Mouse (Mus musculus) hindbrain, embryonic 14.5 days (tissue): Measurements from ENCODE around the gene Vps8. TPM values are rescaled to one million over a fixed set of nuclear protein-coding genes. Genes with fewer than 3 reads are reported as not detected.

ENCODE experiments used
- ATAC-seq: fragments of 200-750 bp; cut with Nextera tagmentation; 2 replicates; pipeline ENCODE4 v1.8.0; 2017; ENCODE audit warnings: moderate number of reproducible peaks, mild to moderate bottlenecking, moderate TSS enrichment, moderate library complexity; ENCODE audit not compliant: low FRiP score
- DNase-seq: peaks from one replicate; pipeline ENCODE4 v3.0.0-alpha.2; 2015; ENCODE audit warnings: low spot score
- H3K27ac ChIP-seq: fragments of 300-500 bp; sonication (generic); 2 replicates; pipeline ENCODE4 v1.5.1; 2014; ENCODE audit warnings: mild to moderate bottlenecking, moderate library complexity
- H3K27me3 ChIP-seq: fragments of 300-500 bp; sonication (generic); 2 replicates; pipeline ENCODE4 v1.6.1; 2014; ENCODE audit warnings: mild to moderate bottlenecking, low read length, mixed read lengths; ENCODE audit not compliant: control insufficient read depth, insufficient read depth
- H3K36me3 ChIP-seq: fragments of 300-500 bp; sonication (generic); replicated peaks from 2 replicates; pipeline ENCODE4 v1.6.1; 2014; ENCODE audit not compliant: control insufficient read depth, insufficient read depth
- H3K4me1 ChIP-seq: fragments of 300-500 bp; sonication (generic); replicated peaks from 2 replicates; pipeline ENCODE4 v1.6.1; 2014; ENCODE audit warnings: antibody characterized with exemption, low read length, mixed read lengths; ENCODE audit not compliant: control insufficient read depth, insufficient read depth
- H3K4me2 ChIP-seq: fragments of 300-500 bp; sonication (generic); replicated peaks from 2 replicates; pipeline ENCODE4 v1.6.1; 2014; ENCODE audit warnings: mild to moderate bottlenecking, moderate library complexity
- H3K4me3 ChIP-seq: fragments of 300-500 bp; sonication (generic); replicated peaks from 2 replicates; pipeline ENCODE4 v1.5.1; 2014; ENCODE audit warnings: mild to moderate bottlenecking, low read length
- H3K9ac ChIP-seq: fragments of 300-500 bp; sonication (generic); 2 replicates; pipeline ENCODE4 v1.6.1; 2014
- H3K9me3 ChIP-seq: fragments of 300-500 bp; sonication (generic); 2 replicates; pipeline ENCODE4 v1.6.1; 2016; ENCODE audit warnings: low read length; ENCODE audit not compliant: control insufficient read depth
- WGBS: fragments of 180-500 bp; shearing (Covaris S2); extraction: QIAGEN DNeasy Blood & Tissue Kit; methylation state at CpG from one replicate; pipeline ENCODE4 v1.1.7; 2014; 5-methylcytosine and 5-hydroxymethylcytosine counted together
- polyA plus RNA-seq: library from polyadenylated mRNA; unstranded; fragments of >200 nt; fragmentation: Nextera tagmentation; extraction: Ambion mirVana; gene quantifications from 2 replicates; pipeline ENCODE4 v1.2.1, GENCODE M21; 2014

The Vps8 gene
- polyA plus RNA-seq, 1 experiment from 2014 or later: 37.0 TPM

DNA sequence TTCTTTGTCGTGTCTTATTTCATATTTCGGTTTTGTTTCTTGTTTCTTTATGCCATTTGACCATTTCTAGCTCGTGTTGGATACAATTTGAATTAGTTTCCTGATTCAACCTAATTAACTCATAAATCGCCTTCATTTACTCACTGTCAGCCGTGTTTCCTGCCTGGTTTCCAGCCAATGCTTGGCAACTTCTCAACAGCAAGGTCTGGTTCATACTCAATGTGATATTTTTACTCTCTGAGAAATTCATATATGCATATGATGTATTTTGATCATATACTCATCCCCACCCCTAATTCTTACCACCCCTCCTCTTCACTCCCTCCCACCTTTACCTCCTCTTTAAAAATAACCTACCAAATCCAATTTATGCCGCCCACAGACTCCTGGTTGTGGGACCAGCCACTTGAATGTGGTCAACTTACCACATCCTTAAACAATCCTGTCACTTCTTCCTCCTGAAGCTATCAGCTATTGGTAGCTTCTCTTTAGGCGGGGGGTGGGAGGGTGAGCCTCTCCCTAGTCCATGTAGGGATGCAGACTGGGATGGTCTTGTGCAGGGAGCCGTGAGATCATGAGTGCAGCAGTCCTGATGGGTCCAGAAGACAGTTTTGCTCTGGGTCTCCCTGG lies 184.2 kb downstream of the Vps8 start:
- no peak for DNase-seq
- Histone ChIP-seq H3K27ac (no peak overlapping the region; the same call in 1 of the 2 replicates), H3K9me3 (no peaks in the 10 kb centered on the region), H3K4me2 (no peak overlapping the region), H3K27me3 (no peaks in the 10 kb centered on the region), H3K4me3 (no peak overlapping the region), H3K4me1 (peaks cover 7% of the 10 kb centered on the region; the same call in 1 of the 2 replicates), H3K9ac (no peak overlapping the region), H3K36me3 (no peaks in the 10 kb centered on the region)
- no peak for ATAC-seq
- WGBS: 81% methylated on average over 8 of the region's 8 CpGs

DNA sequence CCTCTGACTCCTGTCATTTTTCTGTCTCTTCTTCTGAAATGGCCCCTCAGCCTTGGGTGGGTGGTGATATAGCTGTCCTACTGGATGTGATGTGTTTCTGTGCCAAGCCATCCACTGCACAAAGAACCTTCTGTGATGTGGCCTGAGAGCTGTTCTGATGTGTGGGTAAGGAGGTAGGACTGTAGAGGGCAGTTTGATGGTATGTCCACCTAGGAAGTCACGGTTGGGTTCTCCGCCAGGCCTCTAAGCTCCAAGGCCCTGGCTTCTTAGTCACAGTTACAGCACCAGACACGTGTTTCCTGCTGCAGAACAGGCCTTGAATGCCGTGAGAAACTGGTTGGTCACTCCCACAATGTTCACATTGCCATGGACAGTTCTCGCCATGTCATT lies 184.7 kb downstream of the Vps8 start:
- no peak for ATAC-seq
- Histone ChIP-seq H3K27me3 (no peaks in the 10 kb centered on the region), H3K36me3 (no peaks in the 10 kb centered on the region), H3K27ac (no peak overlapping the region; the same call in 1 of the 2 replicates), H3K4me2 (no peak overlapping the region), H3K9ac (no peak overlapping the region), H3K9me3 (no peaks in the 10 kb centered on the region), H3K4me3 (no peak overlapping the region), H3K4me1 (peaks cover 7% of the 10 kb centered on the region; the same call in 1 of the 2 replicates)
- DNase-seq: no peak
- WGBS: 80% methylated on average over 5 of the region's 5 CpGs

DNA sequence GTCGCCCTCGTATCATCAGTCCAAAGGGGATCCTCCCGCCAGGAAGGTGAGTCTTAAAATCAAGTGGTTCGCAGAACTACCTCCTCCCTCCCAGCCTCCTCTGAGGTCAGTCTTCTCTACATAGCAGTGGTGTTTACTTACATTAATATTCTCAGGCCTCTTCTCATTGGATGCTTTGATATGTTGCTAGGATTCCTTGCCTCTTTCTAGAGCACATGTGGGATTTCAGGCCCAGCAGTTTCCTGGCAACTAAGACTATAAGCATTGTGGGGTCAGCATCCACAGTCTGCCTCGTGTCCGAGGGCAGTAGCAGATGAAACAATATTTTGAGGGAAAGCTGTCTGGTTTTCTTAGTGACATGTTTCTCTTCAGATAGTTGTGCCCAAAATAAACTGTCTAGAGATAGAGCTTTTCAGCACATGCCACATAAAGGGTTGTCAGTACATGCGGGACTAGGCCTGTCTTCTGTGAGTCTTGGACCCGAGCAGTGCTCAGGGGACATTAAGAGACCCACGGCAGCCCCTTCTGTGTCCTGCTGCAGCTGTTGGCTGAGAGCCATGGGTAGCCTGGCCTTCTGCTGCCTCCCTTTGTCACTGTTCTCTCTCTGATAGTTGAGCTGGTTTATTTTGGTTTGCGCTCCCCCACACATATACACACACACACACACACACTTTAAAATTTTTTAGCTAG lies 185.4 kb downstream of the Vps8 start:
- Histone ChIP-seq H3K9me3 (no peaks in the 10 kb centered on the region), H3K4me2 (no peak overlapping the region), H3K36me3 (no peaks in the 10 kb centered on the region), H3K9ac (no peak overlapping the region), H3K4me3 (no peak overlapping the region), H3K27ac (peak overlapping the region; percentile 28; the same call in 1 of the 2 replicates), H3K4me1 (peaks cover 7% of the 10 kb centered on the region; the same call in 1 of the 2 replicates), H3K27me3 (no peaks in the 10 kb centered on the region)
- ATAC-seq (peak; percentile 64; the same call in 1 of the 2 replicates), DNase-seq (no peak)
- 61% methylated on average over 10 of the region's 10 CpGs for WGBS

DNA sequence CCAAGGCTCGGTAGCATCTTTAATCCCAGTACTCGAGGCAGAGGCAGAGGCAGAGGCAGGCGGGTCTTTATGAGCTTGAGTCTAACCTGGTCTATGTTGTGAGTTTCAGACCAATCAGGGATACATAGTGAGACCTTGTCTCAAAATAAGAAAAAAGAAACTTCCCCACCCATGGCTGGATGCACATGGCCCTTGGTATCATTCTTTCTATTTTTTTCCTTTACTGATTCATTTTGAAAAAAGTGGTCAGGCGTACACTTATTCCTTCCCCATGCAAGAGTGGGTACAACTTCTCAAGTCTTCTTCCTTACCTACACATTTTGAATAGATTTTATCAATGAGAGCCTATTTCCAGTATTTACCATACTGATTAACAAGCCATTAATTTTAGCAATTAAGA lies 187.6 kb downstream of the Vps8 start:
- H3K4me1 ChIP-seq: peaks cover 7% of the 10 kb centered on the region; the same call in 1 of the 2 replicates
- no peak overlapping the region for H3K4me2 ChIP-seq
- no peak for ATAC-seq
- no peak overlapping the region for H3K9ac ChIP-seq
- H3K27me3 ChIP-seq: no peaks in the 10 kb centered on the region
- no peak overlapping the region for H3K4me3 ChIP-seq
- no peaks in the 10 kb centered on the region for H3K9me3 ChIP-seq
- DNase-seq: no peak
- H3K36me3 ChIP-seq: no peaks in the 10 kb centered on the region
- 93% methylated on average over 4 of the region's 4 CpGs for WGBS
- no peak overlapping the region for H3K27ac ChIP-seq

DNA sequence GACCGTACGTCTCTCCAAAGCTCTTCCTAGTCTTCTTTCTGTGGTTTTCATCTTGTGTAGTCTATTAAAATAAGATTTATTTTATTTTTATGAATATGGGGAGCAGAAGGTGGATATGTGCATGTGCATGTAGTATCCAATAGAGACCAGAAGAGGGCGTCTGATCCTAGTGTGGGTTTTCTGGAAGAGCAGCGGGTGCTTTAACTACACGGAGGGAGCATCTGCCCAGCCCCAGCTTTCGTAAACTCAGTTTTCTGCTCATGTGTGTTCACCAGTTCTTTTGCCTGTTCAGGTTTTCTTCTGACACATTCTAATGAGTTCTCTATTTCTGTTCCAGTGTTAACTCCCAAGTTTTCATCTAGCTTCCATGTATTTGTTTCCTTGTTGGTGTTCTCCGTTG lies 192.9 kb downstream of the Vps8 start:
- 54% methylated on average over 7 of the region's 7 CpGs for WGBS
- H3K27ac ChIP-seq: no peak overlapping the region
- H3K4me1 ChIP-seq: no peaks in the 10 kb centered on the region; the same call in 1 of the 2 replicates
- DNase-seq (no peak), ATAC-seq (no peak)
- H3K9me3 ChIP-seq: no peaks in the 10 kb centered on the region
- H3K36me3 ChIP-seq: no peaks in the 10 kb centered on the region
- no peak overlapping the region for H3K4me3 ChIP-seq
- no peak overlapping the region for H3K4me2 ChIP-seq
- no peak overlapping the region for H3K9ac ChIP-seq
- no peaks in the 10 kb centered on the region; the same call in 1 of the 2 replicates for H3K27me3 ChIP-seq

DNA sequence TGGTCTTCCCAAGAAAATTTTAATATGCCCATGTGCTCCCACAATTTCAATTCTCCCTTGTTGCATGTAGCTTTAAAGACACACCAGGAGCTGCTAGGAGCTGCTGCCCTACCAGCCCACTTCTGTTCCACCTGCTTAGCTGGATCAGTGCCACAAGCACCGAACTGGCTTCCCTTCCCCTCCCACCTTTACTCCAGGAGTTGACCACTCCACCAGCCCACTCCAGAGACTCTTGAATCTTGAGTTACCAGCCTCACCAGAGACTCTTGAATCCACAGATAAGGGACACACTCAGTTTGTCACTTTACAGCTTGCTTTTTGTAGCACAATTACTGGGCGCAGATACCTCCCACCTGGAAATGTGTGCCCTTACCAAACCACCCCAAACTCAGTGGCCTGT lies 197.7 kb downstream of the Vps8 start:
- H3K27me3 ChIP-seq: no peaks in the 10 kb centered on the region; the same call in 1 of the 2 replicates
- DNase-seq (no peak), ATAC-seq (no peak)
- H3K4me2 ChIP-seq: no peak overlapping the region
- no peaks in the 10 kb centered on the region for H3K9me3 ChIP-seq
- no peaks in the 10 kb centered on the region; the same call in 1 of the 2 replicates for H3K4me1 ChIP-seq
- H3K36me3 ChIP-seq: no peaks in the 10 kb centered on the region
- H3K9ac ChIP-seq: no peak overlapping the region
- H3K27ac ChIP-seq: no peak overlapping the region
- H3K4me3 ChIP-seq: no peak overlapping the region
- 87% methylated on average over 2 of the region's 2 CpGs for WGBS

DNA sequence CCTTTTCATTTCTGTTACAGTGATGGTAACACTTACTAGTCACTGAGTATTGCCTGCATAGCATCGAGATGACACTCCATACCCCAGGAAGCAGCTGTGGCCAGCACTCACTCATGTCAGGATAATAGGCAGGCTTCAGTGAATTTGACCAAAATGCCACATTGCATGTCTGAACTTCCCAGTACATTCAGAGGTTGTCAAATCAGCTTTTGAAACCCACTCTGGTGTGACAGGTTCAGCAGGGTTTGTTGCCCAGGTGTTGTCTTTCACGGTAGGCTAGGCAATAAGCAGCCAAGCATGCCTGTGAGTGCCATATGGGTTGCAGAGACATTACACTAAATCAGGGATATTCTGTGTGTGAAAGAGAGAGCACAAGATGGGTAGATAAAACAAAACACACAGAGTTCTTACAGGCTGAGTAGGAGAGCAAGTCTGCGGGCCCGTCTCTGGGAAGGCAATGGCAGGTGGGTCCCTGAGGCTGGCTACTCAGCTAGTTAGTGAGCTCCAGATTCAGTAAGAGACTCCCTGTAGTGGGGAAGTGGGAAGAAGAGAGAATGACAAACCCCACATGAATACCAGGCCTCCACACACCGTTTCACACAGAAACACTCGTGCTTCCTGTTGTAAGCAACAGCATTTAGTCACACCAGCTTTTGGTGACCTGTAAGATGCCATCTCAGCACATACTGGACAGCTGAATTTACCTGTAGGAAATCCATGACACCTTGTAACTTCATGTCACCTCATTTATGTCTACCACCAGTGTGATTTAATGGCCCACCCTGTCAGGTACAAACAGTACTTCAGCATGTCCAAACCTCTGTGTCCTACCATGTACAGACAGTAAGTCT lies 203.1 kb downstream of the Vps8 start:
- WGBS: 55% methylated on average over 6 of the region's 6 CpGs

DNA sequence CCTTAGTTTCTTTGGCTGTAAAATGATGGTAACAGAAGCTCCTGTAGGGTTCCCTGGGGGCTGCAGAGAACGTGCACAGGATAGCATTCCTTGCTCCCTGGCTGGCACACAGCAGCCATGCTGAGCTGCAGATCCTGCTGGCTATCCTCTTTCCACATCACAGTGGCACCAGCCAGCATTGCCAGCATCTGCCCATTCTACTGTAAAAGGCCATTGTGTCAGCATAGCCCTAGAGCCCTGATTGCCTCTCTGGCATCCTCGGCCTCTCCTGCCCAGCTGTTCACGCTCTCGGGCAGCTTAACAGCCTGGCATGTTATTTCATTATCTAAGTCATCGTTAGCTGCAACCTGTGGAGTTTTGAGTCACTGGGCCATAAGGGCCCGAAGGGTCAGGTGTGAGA lies 204.3 kb downstream of the Vps8 start:
- DNase-seq: no peak
- Histone ChIP-seq H3K4me1 (peaks cover 12% of the 10 kb centered on the region), H3K4me3 (no peak overlapping the region), H3K27ac (no peak overlapping the region), H3K9ac (no peak overlapping the region), H3K4me2 (no peak overlapping the region), H3K27me3 (no peaks in the 10 kb centered on the region), H3K9me3 (no peaks in the 10 kb centered on the region), H3K36me3 (no peaks in the 10 kb centered on the region)
- WGBS: 48% methylated on average over 6 of the region's 6 CpGs
- ATAC-seq: peak; percentile 41

More for the DNA sequence above, 203.1 kb downstream of the Vps8 start:
- H3K36me3 ChIP-seq: no peaks in the 10 kb centered on the region
- no peak overlapping the region for H3K9ac ChIP-seq
- no peaks in the 10 kb centered on the region for H3K27me3 ChIP-seq
- peak overlapping the region; percentile 62 for H3K27ac ChIP-seq
- H3K4me1 ChIP-seq: peaks cover 12% of the 10 kb centered on the region
- no peak overlapping the region for H3K4me2 ChIP-seq
- H3K9me3 ChIP-seq: no peaks in the 10 kb centered on the region
- DNase-seq (no peak), ATAC-seq (no peak)
- no peak overlapping the region for H3K4me3 ChIP-seq

DNA sequence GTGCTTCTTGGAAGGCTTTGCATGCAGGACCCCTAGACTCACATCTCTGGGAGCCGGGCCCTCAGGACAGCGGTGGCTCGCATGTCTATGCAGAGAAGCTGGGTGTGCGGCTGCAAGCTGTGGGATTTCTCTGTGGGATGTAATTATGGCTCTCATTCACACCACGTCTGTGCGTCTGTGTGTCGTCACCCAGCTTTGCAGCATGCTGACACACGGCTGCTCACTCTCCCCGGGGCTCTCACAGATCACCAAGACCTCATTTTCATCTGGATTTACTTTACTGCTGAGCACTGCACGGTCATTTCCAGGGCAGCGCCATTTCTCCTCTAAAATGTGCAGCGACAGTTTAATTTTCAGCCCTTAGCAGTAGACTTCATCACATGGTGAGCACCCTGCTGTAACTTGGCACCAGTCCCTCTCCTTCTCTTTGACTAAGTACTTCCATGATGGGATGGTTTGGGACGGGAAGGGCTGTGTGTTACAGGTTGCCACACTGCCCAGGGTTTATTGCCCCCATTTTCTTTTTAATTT lies 205.2 kb downstream of the Vps8 start:
- ATAC-seq (peak; percentile 41; the same call in 1 of the 2 replicates), DNase-seq (no peak)
- no peak overlapping the region for H3K4me3 ChIP-seq
- H3K4me2 ChIP-seq: no peak overlapping the region; the same call in 1 of the 2 replicates
- WGBS: 46% methylated on average over 13 of the region's 13 CpGs
- H3K27me3 ChIP-seq: no peaks in the 10 kb centered on the region
- 0 out of 2 replicates have a peak overlapping the region, but pooled peaks have one; percentile 47 for H3K27ac ChIP-seq
- no peaks in the 10 kb centered on the region for H3K9me3 ChIP-seq
- no peaks in the 10 kb centered on the region for H3K36me3 ChIP-seq
- peaks cover 12% of the 10 kb centered on the region for H3K4me1 ChIP-seq
- H3K9ac ChIP-seq: no peak overlapping the region
